Mouse (Mus musculus): Measurements from ENCODE around the gene Ubxn7.

Ubxn7 gene

DNA sequence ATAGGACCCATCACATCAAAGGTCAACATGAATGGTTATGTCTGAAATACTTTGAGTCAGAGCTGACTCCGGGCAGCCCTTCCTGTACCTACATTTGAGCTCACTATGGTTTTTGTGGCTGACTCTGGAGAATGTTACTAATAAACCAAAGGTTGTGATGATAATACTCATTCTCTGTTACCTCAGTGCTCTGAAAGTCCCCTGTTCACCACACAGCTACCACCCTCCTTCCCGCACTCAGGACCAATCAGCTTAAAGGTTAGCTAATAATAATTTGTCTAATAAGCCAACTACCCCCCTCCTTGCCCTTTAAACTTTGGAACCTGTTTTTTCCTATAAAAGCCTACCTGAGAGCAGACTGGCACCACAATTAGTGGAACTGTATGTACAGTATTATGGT, 47.5 kb downstream of the Ubxn7 start:
- no peak for DNase-seq (ENCODE audit: extremely low read depth, insufficient read length, low spot score)

DNA sequence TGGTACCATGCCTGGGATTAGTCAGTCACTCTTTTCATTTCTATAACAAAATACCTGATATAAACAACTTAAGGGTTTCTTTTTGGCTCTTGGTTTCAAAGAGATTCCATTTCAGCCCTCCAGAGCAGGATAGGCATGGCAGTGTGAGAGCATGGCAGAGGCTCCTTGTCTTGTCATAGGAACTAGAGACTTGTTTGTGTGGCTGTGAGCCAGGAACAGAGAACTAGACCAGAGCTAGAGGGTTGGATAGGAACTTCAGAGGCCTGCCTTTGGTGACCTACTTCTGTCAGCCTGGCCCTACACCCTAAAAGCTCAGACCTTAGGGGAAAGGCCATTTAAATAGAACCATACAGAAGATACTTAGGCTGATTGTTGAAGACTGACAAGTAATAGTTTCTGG, 50.8 kb downstream of the Ubxn7 start:
- DNase-seq (ENCODE audit: extremely low read depth, insufficient read length, low spot score), result no peak

DNA sequence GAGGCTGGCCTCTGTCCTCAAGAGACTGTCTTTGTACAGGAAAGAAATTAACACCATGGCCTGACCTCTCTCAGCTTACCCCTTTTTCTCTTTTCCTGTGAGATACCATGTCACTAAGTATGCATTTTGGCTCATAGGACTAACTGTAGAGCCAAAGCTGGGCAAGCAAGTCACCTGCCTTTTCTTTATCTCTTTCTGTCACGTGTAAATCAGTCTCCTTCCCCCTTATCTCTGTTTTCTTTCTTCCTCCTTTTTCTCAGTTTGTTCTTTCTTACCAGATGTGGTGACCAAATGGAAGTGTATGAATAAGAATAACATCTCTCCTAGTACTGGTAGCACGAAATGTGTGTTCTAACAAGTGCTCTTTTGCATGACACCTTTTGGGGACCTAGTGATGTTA, 52.8 kb downstream of the Ubxn7 start:
- DNase-seq (ENCODE audit: extremely low read depth, insufficient read length, low spot score), result no peak

DNA sequence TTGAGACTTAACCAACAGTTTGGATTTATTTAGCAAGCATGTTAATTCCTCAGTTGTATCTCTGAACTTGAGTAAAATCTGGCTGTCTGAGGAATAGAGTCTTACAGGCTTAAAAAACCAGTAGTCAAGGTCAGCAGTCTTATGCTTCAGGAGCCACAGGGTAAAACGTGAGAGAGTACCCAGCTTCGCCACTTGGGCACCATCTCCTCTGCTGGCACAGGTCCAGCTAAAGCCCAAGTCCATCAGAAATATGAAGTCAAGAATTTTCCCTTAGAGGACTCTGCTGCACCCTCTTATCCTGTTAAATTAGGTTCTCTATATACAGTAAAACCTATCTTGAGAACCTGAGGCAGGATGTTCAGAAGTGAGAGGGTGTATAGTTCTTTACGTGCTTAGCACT, 54.8 kb downstream of the Ubxn7 start:
- DNase-seq (ENCODE audit: extremely low read depth, insufficient read length, low spot score), result no peak

DNA sequence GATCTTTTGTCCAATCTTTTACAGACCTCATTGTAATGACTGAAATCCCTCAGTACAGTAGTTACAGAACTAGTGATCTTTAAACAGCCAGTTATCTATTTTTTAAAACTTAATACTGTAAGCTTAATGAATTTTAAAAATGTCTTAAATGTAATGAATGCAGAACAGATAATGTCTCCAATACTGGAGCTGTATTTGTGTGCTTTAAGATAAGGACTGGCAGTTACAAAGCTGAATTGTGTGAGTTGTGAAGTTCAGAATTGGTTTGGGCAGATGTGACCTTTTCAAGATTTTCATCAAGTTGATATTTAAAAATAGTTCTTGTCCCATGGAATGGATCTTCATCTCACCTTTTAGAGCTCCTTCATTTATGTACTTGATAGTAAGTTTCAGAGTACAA, 57.0 kb downstream of the Ubxn7 start:
- no peak for DNase-seq (ENCODE audit: extremely low read depth, insufficient read length, low spot score)

DNA sequence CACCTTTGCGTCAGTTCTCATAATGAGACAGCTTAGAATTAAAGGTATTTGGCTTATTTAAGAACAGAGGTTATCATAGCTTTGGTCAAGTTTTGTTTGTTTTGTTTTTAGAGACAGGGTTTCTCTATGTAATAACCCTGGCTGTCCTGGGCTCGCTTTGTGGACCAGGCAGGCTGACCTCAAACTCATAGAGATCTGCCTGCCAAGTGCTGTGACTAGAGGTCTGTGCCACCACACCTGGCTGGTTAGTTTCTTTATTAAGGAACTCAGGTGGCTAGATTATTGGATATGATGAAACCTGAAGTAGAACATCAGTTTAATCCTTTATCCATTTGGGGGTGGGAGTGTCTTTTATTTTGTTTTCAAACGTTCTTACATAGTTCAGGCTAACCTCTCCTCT, 57.8 kb downstream of the Ubxn7 start:
- DNase-seq (ENCODE audit: extremely low read depth, insufficient read length, low spot score), result no peak

DNA sequence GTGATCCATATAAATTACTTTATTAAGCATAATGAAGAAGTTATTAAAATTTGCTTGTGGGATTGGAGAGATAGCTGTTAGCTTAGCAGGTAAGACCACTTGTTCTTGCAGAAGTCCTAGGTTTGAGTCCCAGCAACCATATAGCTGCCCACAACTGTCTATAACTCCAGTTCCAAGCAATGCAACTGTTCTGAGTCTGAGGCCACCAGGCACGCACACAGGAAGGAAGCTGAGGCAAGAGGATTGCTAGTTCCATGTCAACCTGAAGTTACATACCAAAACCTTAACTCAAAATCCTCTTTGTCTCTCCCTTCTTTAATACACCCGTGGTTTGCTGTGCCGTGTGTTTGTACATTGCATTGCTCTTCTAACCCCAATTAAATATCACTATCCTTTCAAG, 58.8 kb downstream of the Ubxn7 start:
- DNase-seq (ENCODE audit: extremely low read depth, insufficient read length, low spot score), result no peak

DNA sequence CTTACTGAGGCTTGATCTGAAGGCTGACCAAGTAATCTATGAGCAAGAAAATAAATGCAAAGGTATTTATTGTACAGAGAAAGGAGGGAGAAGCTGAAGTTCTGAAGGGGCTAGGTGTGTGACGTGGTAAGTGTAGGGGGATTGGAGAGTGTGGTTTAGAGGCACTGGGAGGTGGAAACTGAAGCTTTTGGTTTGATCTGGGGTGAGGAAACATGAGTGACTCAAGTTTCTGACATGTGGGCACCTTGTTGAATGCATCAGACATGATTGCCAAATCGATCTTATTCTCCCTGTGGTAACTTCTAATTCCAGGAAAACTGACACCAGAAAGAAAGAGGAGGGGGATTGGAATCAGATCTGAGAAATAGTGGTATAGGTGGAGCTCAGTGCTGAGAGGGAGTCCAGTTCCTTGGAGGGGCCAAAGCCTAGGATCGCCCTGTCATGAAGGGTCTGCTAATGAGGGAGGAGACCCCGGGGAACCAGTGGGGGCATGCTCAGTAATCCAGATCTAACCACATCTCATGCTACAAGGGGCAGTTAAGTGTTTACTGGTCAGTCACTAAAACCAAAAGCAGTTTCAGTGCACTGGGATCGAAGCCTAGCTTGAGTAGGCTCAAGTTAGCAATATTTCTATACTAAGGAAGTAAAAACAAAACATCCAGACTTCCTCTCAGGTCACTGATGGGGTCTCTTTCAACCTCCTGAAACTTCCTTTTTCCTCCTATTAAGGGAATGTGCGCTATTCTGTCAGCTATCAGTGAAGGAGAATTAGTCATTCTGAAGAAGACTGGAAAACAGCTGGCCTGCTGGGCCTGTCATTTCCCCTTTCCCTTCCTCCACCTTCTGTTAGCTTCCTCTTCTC, 63.9 kb downstream of the Ubxn7 start:
- no peak for DNase-seq (ENCODE audit: extremely low read depth, insufficient read length, low spot score)

DNA sequence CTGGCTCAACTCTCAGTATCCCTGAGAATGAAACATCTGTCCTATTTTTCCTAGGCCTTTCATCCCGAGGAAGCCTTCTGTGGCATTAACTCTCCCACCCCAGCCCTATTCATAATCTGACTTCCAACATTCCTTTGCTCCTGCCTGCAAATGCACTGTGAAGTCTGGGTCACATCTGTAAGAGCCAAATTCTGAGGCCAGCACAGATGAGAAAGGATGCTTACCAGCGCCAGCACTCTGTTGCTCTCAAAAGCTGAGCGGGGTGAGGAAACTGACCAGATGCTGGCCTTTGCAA, 64.4 kb downstream of the Ubxn7 start:
- DNase-seq (ENCODE audit: extremely low read depth, insufficient read length, low spot score), result no peak

DNA sequence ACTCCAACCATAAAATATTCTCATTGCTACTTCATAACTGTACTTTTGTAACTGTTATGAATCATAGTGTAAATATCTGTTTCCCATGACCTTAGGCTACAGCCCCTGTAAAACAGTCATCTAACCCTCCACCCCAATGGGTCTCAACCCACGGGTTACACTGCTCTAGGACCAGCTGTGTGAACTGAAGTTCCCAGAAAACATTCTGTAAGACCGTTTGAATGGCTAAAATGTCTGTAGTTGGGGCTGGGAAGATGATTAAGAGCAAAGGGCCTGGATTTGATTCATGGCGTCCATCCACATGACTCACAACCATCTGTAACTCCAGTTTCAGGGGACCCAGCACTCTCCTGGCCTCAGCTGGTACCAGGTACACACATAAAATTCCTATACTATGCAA, 66.1 kb downstream of the Ubxn7 start:
- peak; percentile 44 for DNase-seq (ENCODE audit: extremely low read depth, insufficient read length, low spot score)

DNA sequence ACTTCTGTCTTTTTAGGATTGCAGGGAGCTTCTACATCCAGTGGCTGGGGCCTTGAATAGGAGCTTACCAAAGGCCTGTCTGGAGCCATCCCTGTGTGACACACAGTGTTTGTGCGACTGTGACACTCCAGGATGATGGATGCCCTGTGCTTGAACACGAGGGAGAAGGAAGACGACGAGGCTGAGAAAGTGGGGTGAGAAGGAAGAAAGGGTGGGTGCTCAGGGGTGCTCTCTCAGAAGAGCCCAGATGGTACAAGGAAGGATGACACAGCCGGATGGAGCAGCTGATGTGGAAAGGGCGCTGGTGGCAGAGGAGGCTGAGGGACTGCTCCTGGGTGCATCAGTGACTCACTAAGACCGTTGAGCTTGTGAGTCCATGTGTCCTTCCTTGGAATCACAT, 68.2 kb downstream of the Ubxn7 start, which contains the start of gene Tm4sf19:
Gene Tm4sf19, plus strand, starts transcription at position 240 of the 400 bp plus-strand sequence.
- no peak for DNase-seq (ENCODE audit: extremely low read depth, insufficient read length, low spot score)

DNA sequence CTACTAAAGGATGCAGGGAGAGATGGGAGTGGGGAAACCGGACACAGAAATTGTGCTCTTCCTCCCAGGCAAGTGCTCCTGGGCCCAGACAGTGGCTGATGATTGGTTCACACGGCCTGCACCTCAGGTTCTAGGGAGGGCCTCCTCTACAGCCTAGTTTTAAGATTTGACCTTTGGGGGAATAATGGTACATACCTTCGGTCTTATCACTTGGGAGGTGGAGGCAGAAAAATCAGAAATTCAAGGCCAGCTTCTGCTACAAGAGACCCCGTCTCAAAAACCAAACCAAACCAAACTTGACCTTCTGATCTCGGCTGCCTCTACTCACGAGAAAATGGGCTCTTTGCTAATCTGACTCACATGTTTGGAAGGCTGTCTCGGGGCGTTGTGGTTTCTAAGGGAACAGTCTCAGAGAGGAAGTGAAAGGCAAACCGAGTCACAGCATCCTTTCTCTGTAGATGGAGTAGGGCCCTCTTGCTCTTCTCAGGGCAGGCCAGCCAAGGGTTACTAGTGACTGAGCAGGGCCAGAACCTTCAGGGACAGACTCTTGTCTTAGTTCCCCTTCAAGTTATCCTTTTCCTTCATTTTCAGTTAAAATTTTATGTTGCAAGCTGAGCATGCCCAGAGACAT, 69.4 kb downstream of the Ubxn7 start:
- peak; percentile 54 for DNase-seq (ENCODE audit: extremely low read depth, insufficient read length, low spot score)

DNA sequence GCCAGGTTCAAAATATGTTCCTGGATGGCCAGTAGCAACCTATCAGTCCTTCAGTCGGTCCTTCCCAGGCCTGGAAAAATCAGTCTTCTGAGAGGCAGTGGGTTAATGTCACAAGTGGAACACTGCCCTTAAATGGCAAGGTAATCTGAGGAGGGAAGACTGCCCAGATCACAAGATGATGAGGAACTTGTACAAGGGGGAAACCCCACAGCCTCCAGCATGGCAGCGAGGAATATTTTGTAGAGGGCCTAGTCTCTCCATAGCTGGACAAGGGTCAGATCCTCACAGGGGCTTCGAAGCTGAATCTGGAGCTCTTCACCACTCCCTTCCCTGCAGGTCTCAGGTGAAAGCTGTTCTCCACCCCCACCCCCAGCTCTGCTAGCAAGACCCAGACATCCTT, 70.8 kb downstream of the Ubxn7 start:
- no peak for DNase-seq (ENCODE audit: extremely low read depth, insufficient read length, low spot score)

DNA sequence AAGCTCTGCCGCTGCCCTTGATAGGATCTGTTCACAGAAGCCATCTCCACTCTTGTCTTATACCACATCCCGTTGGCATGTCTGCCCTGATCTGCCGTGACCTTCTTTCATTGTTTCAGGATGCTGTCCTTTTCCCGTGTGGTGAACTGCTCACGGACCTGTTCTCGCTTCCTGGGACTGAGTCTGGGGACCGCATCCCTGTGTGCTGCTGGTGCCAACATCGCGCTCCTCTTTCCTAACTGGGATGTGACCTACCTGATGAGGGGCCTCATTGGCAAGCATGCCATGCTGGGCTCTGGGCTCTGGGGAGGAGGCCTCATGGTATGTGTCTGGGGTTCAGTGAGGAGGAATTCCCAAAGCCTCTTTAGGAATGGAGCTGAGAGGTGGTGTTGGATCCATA, 73.7 kb downstream of the Ubxn7 start:
- DNase-seq (ENCODE audit: extremely low read depth, insufficient read length, low spot score), result no peak

DNA sequence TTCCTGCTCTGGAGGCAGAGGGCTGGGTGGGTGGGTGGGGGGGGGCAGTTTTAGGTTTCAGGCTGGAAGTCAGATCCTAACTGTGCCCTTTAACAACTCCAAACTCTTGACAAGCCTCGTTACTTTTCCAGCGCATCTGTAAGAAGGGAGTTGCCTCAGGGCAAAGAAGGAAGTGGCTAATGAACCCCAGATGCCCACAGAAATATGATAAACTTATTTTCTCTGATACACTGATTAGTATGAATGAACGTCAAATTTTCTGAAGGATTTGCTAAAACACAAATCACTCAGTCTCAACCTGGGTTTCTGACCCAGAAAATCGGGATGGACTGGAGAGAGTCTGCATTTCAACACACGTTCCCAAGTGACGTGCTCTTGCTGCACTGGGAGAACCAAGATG, 74.6 kb downstream of the Ubxn7 start:
- no peak for DNase-seq (ENCODE audit: extremely low read depth, insufficient read length, low spot score)

DNA sequence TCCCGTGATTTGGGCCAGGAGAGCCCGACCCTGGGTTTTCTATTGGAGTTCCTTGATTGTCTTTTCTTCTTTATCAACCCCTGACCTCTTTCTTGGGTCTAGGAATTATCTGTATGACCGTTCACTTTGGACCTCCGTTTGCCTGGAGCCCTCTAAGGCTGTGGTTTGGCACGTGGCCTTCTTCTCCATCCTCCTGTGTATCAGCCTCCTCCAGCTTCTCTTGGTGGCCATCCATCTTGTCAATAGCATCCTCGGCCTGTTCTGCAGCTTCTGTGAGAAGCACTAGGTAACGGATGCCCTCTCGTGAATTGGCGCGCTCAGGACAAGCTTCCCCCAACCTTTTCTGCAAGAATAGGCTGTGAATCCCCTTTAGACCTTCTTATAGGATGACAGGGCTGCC, 75.7 kb downstream of the Ubxn7 start:
- DNase-seq (ENCODE audit: extremely low read depth, insufficient read length, low spot score), result no peak

DNA sequence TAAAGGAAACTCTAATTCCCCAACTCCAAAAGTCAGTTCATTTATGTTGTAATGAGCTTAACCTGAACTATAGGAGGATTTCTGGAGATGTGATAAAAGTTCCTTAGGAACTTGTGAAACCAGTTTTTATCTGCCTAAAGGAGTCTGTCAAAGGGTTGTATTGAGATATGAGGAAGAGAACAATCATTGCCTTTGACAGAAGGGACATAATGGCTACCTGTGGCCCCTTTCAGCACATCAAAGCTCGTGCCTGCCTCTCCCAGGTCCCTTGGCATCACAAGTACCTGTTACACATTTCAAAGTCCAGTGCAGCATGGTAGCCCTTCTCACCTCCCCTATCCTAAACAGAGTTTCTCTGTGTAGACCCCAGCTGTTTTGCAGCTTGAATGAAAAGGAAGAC, 85.4 kb downstream of the Ubxn7 start:
- DNase-seq (ENCODE audit: extremely low read depth, insufficient read length, low spot score), result no peak

DNA sequence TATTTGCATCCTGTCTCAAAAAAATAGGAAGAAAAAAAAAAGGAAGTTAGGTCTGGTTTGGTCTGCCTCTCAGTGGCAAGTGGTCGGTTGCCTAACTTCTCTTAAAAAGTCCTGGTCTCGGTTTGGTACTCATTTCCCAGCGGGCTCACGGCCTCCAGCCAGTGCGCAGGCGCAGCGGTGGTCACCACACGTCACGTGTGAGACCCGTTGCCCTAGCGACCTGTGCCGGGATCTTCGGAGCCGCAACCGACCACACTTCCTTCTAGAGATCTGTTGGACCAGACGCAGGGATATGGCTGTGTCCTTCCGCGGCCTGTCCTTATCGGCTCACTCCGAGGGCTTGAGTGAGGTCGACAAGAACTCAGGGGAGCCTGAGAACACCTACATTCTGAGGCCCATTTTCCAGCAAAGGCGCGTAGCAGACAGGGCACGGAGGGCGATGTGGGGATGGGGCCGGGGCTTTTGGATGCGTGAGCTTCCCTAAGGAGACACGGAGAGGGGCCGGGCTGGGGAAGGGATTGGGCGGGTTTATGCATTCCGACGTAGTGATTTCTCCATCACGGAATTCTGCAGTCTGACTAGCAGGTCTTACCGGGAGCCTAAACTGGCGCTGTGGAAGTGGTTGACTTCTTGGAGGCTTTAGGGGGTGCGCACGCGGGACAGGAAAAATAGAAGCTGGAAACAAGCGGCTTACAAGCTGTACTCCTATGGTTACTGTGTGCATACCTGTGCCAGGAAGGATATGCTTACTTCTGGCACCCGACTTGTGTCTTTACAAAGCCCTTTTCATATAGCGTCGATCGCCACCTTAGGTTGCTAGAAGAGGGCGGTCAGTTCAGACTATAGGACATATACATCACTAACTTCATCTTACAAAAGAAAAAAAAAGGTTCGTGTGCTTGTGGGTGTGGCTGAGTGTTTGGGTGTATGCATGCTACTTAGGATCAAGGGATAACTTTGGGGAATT, 87.7 kb downstream of the Ubxn7 start, which contains the start of gene Tctex1d2:
Gene Tctex1d2, plus strand, starts transcription at position 186 of the 967 bp plus-strand sequence.
- peak; percentile 98 for DNase-seq (ENCODE audit: extremely low read depth, insufficient read length, low spot score)

DNA sequence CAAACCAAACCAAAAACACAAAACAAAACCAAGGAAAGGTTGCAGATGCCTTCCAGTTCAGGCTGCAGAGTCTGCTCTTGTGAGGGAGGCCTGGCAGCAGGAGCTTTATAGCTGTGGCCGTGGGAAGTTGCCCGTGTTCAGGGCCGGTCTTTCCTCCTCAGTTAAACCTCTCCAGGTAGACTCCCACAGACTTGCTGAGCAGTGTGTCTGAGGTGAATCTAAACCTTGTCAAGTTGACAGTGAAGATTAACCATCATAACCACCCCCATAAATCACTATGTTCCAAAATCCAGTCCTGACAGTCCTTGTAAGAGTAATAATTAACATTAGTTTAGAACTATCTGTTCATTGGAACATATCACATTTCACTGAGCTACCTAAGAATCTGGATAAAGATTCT, 95.4 kb downstream of the Ubxn7 start:
- DNase-seq (ENCODE audit: extremely low read depth, insufficient read length, low spot score), result no peak

DNA sequence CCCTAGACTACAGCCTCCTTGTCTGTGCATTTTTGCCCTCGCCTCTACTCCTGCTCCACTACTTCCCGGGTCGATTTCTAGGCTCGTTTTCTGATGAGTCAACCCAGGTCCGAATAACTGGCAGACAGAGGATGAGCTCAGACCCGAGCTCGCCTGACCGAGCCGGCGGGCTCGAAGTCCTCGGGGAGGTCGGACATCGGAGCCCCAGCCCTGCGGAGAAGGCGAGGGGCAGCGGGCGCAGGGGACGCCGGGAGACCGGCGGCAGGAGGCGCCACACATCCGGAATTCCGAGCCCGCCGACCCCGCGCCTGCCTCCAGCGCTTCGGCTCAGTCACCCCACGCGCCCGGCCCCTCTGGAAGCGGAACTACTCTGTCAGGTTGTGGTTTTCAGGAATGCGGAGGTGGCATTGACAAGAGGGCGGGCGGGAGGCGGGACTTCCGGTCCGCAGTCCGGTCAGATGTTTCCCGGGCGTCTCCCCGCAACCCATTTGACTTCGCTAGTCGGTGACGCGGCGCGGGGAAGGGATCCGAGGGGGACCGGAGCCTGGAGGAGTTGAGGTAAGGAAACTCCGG, 98.5 kb downstream of the Ubxn7 start, which contains the start of gene Pcyt1a:
Gene Pcyt1a, plus strand, starts transcription at position 448 of the 573 bp plus-strand sequence.
- peak; percentile 98 for DNase-seq (ENCODE audit: extremely low read depth, insufficient read length, low spot score)

DNA sequence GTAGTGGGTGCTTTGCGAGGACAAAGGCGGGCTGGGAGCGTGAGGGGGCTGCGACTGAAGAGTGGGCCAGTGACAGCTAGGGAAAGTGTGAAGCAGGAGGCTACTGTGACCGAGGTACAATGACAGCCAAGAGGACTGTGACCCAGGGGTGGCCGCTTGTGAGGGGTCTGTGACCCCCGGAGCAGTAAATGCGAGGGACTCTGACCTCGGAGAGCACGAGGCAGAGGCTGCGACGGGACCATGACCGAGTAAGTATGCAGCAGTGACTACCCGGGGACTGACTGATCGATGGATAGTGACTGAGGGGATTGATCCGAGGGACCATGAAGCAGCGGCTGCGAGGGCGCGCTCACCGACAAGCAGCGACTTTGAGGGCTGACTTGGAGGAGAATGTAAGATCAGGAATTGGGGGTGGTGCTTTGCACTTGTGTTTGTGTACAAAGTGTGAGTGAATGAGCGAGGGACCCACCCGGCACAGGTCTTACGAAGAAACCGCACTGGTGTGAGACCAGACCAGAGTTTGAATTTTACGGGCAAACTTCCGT, 99.1 kb downstream of the Ubxn7 start:
- DNase-seq (ENCODE audit: extremely low read depth, insufficient read length, low spot score), result no peak

Data from 3134 (cell line).